Mouse (Mus musculus) CD8-positive naive resting alpha-beta T cell, adult 2 months (primary cell): ENCODE data around the gene Tmem95.

Experiments
- DNase-seq, 2 experiments: peaks; one replicate each; pipeline ENCODE4 v3.0.0; 2022; ENCODE audit warnings: low read depth in 2 of 2, low spot score in 2 of 2

Gene Tmem95

GRCm38 (mm10) chr11:69910781-69911560 is 33.2 kb upstream of the Tmem95 start:
- DNase-seq = no peak

GRCm38 (mm10) chr11:69910177-69910576 is 32.4 kb upstream of the Tmem95 start:
- DNase-seq = no peak

GRCm38 (mm10) chr11:69909174-69909573 is 31.4 kb upstream of the Tmem95 start:
- DNase-seq = no peak

- no peak for DNase-seq
These were observed 30.8 kb upstream of the Tmem95 start for GRCm38 (mm10) chr11:69908645-69909044.

- no peak for DNase-seq
These were observed 26.5 kb upstream of the Tmem95 start for GRCm38 (mm10) chr11:69904311-69904710.

- no peak for DNase-seq
These were observed 25.2 kb upstream of the Tmem95 start for GRCm38 (mm10) chr11:69902972-69903371.

GRCm38 (mm10) chr11:69901993-69902392 is 24.2 kb upstream of the Tmem95 start:
- no peak for DNase-seq

GRCm38 (mm10) chr11:69901406-69901846 is 23.6 kb upstream of the Tmem95 start:
- peak; percentile 77 to 81 for DNase-seq

- peak; percentile 74 to 86 for DNase-seq
These were observed 22.9 kb upstream of the Tmem95 start, which contains the start of the genes 2810408A11Rik and Neurl4 for GRCm38 (mm10) chr11:69900471-69901405. Gene 2810408A11Rik (minus strand): TSS chr11:69900987. Gene Neurl4 (plus strand): TSS chr11:69901072.

- no peak for DNase-seq
These were observed 22.1 kb upstream of the Tmem95 start for GRCm38 (mm10) chr11:69899870-69900269.

- DNase-seq = peak in 1 of 2 experiments; percentile 52
These were observed 17.5 kb upstream of the Tmem95 start, which contains the start of gene Acap1 for GRCm38 (mm10) chr11:69895291-69895690. Gene Acap1 (minus strand): TSS chr11:69895539.

GRCm38 (mm10) chr11:69894671-69895070 is 16.9 kb upstream of the Tmem95 start:
- DNase-seq = peak; percentile 58 to 77

GRCm38 (mm10) chr11:69891482-69891881 is 13.7 kb upstream of the Tmem95 start:
- no peak for DNase-seq

- no peak for DNase-seq
These were observed 9.3 kb upstream of the Tmem95 start for GRCm38 (mm10) chr11:69886907-69887635.

- no peak for DNase-seq
These were observed 6.8 kb upstream of the Tmem95 start for GRCm38 (mm10) chr11:69884663-69885062.

GRCm38 (mm10) chr11:69884240-69884639 is 6.4 kb upstream of the Tmem95 start:
- DNase-seq = no peak

GRCm38 (mm10) chr11:69883527-69884151 is 5.8 kb upstream of the Tmem95 start:
- DNase-seq = no peak

- DNase-seq = peak; percentile 55 to 73
These were observed 5.2 kb upstream of the Tmem95 start for GRCm38 (mm10) chr11:69883066-69883465.

GRCm38 (mm10) chr11:69881787-69882670 is 4.2 kb upstream of the Tmem95 start:
- DNase-seq = no peak
